Mouse (Mus musculus) MEL (cell line): ENCODE measurements around the gene Tmub2.

Experiments used
- CTCF ChIP-seq, 3 experiments: IDR thresholded peaks in 2 of 3; conservative IDR thresholded peaks in 1 of 3; 2 replicates each; pipeline ENCODE4 v1.5.1; 2011 to 2012; ENCODE audit warnings: low read length in 3 of 3, low read depth in 2 of 3, mild to moderate bottlenecking in 2 of 3, improper control_type of control experiment in 1 of 3, inconsistent platforms in 1 of 3, mixed read lengths in 1 of 3, moderate library complexity in 1 of 3; ENCODE audit not compliant: control insufficient read depth in 1 of 3, insufficient read depth in 1 of 3, poor library complexity in 1 of 3, severe bottlenecking in 1 of 3
- TCF12 ChIP-seq: IDR thresholded peaks from 2 replicates; pipeline ENCODE4 v1.6.1; 2014; ENCODE audit warnings: low read depth, mild to moderate bottlenecking, inconsistent platforms, low read length, improper control_type of control experiment, moderate library complexity

DNA sequence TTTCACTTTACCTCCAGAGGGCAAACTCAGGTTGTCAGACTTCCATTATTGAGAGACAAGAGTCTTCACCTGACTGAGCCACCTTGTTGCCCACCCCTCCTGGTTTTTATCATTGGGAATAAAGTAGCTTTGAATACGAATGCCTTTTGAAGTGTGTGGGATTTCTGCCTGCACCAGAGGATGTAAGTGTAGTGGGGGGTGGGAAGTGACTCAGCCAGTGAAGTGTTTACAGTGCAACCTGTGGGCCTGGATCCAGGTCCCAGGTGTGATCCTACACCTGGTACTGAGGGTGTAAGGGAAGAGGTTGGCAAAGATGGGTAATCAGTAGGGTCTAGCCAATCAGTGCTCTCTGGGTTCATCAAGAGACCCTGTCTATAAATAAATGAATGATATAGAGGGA is 38.8 kb downstream of the Tmub2 start:
- TF ChIP-seq CTCF (IDR thresholded peaks at IDR 0.05 in 2 of 3, conservative IDR thresholded peaks at IDR 0.05 in 1 of 3; ENCODE audit: control insufficient read depth in 1 of 3, insufficient read depth in 1 of 3, low read depth in 2 of 3, low read length in 3 of 3, poor library complexity in 1 of 3, severe bottlenecking in 1 of 3): no peak
- TF ChIP-seq TCF12: no peak
